Mouse (Mus musculus) heart, embryonic 13.5 days (tissue): ENCODE data around the gene Kcnj15. TPM values are rescaled to one million over a fixed set of nuclear protein-coding genes. Genes with fewer than 3 reads are reported as not detected.

Experiments
- ATAC-seq: fragments of 200-750 bp; cut with Nextera tagmentation; 2 replicates; pipeline ENCODE4 v1.8.0; 2017; ENCODE audit warnings: moderate TSS enrichment; ENCODE audit not compliant: insufficient number of reproducible peaks, low FRiP score, low TSS enrichment; ENCODE audit errors: extremely low read depth
- H3K27ac ChIP-seq: fragments of 300-500 bp; sonication (generic); replicated peaks from 2 replicates; pipeline ENCODE4 v1.5.1; 2015; ENCODE audit warnings: moderate library complexity, mild to moderate bottlenecking, inconsistent platforms
- H3K27me3 ChIP-seq: fragments of 300-500 bp; sonication (generic); replicated peaks from 2 replicates; pipeline ENCODE4 v1.6.1; 2015; ENCODE audit warnings: mild to moderate bottlenecking, inconsistent platforms
- H3K36me3 ChIP-seq: fragments of 300-500 bp; sonication (generic); 2 replicates; pipeline ENCODE4 v1.6.1; 2015; ENCODE audit warnings: mild to moderate bottlenecking, inconsistent platforms
- H3K4me1 ChIP-seq: fragments of 300-500 bp; sonication (generic); 2 replicates; pipeline ENCODE4 v1.6.1; 2015; ENCODE audit warnings: inconsistent platforms
- H3K4me2 ChIP-seq: fragments of 300-500 bp; sonication (generic); 2 replicates; pipeline ENCODE4 v1.6.1; 2015; ENCODE audit warnings: inconsistent platforms, mild to moderate bottlenecking, moderate library complexity
- H3K4me3 ChIP-seq: fragments of 300-500 bp; sonication (generic); 2 replicates; pipeline ENCODE4 v1.5.1; 2015; ENCODE audit warnings: moderate library complexity, mild to moderate bottlenecking, inconsistent platforms
- H3K9ac ChIP-seq: fragments of 300-500 bp; sonication (generic); 2 replicates; pipeline ENCODE4 v1.6.1; 2015; ENCODE audit warnings: inconsistent platforms, mild to moderate bottlenecking, moderate library complexity
- H3K9me3 ChIP-seq: fragments of 300-500 bp; sonication (generic); 2 replicates; pipeline ENCODE4 v1.6.1; 2016; ENCODE audit warnings: inconsistent platforms
- WGBS: fragments of 180-500 bp; shearing (Covaris S2); methylation state at CpG from one replicate; pipeline ENCODE4 v1.1.7; 2015; ENCODE audit warnings: mixed read lengths; 5-methylcytosine and 5-hydroxymethylcytosine counted together
- polyA plus RNA-seq: library from polyadenylated mRNA; unstranded; fragments of >200 nt; fragmentation: Nextera tagmentation; extraction: Ambion mirVana; gene quantifications from 2 replicates; pipeline ENCODE4 v1.2.1, GENCODE M21; 2015

Gene Kcnj15
- polyA plus RNA-seq, 1 experiment from 2014 or later: 0.80 TPM

DNA sequence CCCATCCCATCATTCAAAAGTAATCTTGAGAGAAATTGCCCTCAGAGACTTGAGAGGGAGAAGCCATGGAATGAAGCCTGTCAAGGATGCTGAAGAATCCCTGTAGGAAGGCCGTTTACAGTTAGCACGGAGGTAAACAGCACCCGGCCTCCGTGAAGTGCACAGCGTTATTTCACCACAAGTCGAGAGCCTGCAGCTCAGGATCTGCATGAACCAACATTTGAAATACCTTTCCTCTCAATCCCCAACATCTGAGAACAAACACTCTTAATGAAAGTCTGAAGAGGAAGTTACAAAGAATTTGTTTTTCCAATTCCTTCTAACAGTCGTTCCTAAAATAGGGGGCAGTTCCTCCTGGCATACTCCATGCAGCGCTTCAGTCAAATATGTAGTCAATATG is 33.9 kb upstream of the Kcnj15 start:
- WGBS: 79% methylated on average over 8 of the region's 8 CpGs
- ATAC-seq: no peak
- Histone ChIP-seq H3K36me3 (no peaks in the 10 kb centered on the region), H3K4me1 (no peaks in the 10 kb centered on the region), H3K27me3 (no peaks in the 10 kb centered on the region), H3K9me3 (no peaks in the 10 kb centered on the region), H3K4me2 (no peak overlapping the region), H3K9ac (no peak overlapping the region), H3K27ac (no peak overlapping the region), H3K4me3 (no peak overlapping the region)

DNA sequence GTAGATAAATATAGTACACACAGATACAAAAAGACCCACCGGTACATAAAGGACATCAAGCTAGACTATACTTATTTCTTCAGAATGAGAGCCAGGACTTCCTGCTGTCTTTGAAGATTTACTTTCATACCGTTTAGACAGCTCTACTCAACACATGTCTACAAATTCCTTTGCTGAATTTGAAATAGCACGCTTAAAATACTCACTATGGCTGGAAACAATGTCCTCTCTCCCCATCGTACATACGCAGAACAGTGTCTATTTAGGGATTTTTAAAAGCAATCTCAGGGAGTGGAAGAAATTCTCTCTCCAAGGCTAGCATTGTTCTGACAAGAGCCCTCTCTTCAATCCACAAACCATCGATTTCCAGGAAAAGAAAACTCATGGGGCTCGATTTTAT is 32.1 kb upstream of the Kcnj15 start:
- H3K4me1 ChIP-seq: no peaks in the 10 kb centered on the region
- no peak for ATAC-seq
- no peaks in the 10 kb centered on the region for H3K9me3 ChIP-seq
- H3K27ac ChIP-seq: no peak overlapping the region
- WGBS: 57% methylated on average over 7 of the region's 7 CpGs
- no peak overlapping the region for H3K4me3 ChIP-seq
- H3K27me3 ChIP-seq: no peaks in the 10 kb centered on the region
- H3K36me3 ChIP-seq: no peaks in the 10 kb centered on the region
- no peak overlapping the region for H3K4me2 ChIP-seq
- H3K9ac ChIP-seq: no peak overlapping the region

DNA sequence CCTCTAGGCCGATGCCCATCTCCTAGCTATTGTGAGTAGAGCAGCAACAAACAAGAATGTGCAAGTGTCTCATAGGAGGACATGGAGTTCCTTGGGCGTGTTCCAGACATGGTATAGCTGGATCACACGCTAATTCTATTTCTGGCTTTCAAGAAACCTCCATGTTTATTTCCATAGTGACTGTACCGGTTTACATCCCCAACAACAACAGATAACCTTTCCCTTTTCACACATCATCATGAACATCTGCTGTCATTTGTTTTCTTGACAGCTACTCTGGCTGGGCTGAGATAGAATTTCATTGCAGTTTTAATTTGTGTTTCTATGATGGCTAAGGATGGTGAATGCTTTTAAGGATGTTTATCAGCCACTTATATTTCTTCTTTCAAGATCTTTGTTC is 25.6 kb upstream of the Kcnj15 start:
- no peak for ATAC-seq
- H3K27ac ChIP-seq: no peak overlapping the region
- no peak overlapping the region for H3K4me2 ChIP-seq
- H3K9ac ChIP-seq: no peak overlapping the region
- no peaks in the 10 kb centered on the region for H3K27me3 ChIP-seq
- H3K36me3 ChIP-seq: no peaks in the 10 kb centered on the region
- no peak overlapping the region for H3K4me3 ChIP-seq
- no peaks in the 10 kb centered on the region for H3K9me3 ChIP-seq
- H3K4me1 ChIP-seq: no peaks in the 10 kb centered on the region
- 55% methylated on average over 4 of the region's 4 CpGs for WGBS

DNA sequence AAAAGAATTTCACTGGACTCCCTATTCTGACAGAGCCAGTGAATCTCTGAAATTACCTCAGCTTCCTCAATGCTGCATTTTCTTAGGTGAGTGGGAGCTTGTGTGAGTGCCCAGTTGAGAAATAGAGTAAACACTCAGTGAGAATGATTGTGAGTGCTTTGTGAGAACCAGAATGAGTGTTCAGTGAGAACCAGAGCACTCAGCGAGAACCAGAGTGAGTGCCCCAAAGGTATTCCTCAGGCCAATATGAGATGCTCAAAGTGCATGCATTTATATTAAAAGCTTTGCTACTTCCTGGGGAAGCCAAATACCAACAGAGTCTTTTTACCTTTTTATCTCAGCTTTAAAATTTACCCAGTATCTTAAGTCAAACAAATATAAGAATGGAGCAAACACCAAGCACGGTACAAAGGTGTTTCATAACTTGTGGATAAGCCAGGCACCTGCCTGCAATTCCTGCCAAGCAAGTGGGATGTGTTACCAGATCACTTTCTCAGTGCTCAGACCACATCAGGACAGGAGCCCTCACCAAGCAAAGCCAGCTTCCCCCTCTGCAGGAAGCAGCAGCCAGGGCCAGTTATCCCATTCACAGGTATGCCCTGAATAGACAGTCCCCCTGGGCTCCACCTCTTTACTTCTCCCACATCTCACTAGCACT is 22.3 kb upstream of the Kcnj15 start:
- WGBS: 68% methylated on average over 2 of the region's 2 CpGs
- Histone ChIP-seq H3K4me2 (no peak overlapping the region), H3K27me3 (no peaks in the 10 kb centered on the region), H3K9ac (no peak overlapping the region), H3K4me3 (no peak overlapping the region), H3K36me3 (no peaks in the 10 kb centered on the region), H3K27ac (no peak overlapping the region), H3K9me3 (no peaks in the 10 kb centered on the region), H3K4me1 (peaks cover 14% of the 10 kb centered on the region)
- ATAC-seq: no peak

DNA sequence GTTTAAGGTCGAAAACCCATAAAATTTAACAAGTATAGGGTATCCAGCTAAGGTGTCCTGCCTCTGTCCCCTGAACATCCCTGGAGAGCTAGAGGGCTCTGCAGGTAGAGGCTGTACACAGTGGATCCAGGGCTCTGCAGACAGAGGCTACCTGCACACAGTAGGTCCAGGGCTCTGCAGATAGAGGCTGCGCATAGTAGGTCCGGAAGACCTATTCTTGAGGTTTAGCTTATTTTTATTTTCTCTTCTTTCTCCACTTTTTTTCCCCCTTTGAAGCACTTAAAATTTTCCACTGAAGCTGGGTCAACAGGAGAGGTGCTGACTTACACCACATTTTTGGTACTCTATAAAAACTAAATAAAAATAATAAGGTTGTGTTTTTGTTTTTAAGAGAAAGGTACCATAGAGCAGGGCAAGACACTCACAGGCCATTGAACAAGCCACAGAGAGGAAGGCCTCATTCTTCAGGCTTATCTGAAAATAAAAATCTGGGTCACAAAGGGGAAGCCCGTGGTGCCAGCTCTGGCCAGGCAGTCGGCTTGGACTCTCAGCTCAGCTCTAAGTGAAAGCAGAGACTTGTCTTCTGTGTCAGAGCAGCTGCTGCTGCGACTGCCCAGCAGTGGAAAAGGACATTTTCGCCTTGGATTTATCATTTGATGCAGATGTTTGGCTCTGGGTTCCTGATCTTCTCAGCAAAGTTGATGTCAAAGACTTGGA is 18.0 kb upstream of the Kcnj15 start:
- Histone ChIP-seq H3K4me3 (no peak overlapping the region), H3K27ac (peak overlapping the region; percentile 84), H3K9me3 (no peaks in the 10 kb centered on the region), H3K4me1 (peaks cover 40% of the 10 kb centered on the region), H3K36me3 (no peaks in the 10 kb centered on the region), H3K27me3 (no peaks in the 10 kb centered on the region), H3K9ac (no peak overlapping the region), H3K4me2 (peak overlapping the region; percentile 38; the same call in 1 of the 2 replicates)
- 58% methylated on average over 7 of the region's 7 CpGs for WGBS
- no peak for ATAC-seq

DNA sequence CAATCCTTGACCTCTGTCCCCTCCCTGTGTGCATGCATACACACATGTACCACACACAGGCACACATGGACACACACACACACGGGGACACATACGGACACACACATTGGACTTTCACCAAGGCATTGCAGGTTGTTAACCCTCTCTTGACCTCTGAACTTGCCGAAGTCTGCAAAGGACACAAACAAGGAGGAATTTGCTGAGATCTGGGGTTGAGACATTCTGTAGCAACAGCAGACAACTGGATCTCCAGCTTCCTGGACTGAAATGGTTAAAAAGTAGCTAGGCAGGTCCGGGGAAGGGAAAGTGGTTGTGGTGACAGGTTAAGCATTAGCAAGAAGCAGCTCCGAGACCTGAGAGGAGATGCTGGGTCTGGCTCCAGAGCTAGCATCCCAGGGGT is 16.7 kb upstream of the Kcnj15 start:
- no peaks in the 10 kb centered on the region for H3K9me3 ChIP-seq
- H3K27ac ChIP-seq: no peak overlapping the region
- no peaks in the 10 kb centered on the region for H3K36me3 ChIP-seq
- ATAC-seq: no peak
- no peak overlapping the region for H3K9ac ChIP-seq
- H3K4me2 ChIP-seq: no peak overlapping the region
- H3K27me3 ChIP-seq: no peaks in the 10 kb centered on the region
- 52% methylated on average over 5 of the region's 5 CpGs for WGBS
- H3K4me1 ChIP-seq: peaks cover 53% of the 10 kb centered on the region
- no peak overlapping the region for H3K4me3 ChIP-seq

DNA sequence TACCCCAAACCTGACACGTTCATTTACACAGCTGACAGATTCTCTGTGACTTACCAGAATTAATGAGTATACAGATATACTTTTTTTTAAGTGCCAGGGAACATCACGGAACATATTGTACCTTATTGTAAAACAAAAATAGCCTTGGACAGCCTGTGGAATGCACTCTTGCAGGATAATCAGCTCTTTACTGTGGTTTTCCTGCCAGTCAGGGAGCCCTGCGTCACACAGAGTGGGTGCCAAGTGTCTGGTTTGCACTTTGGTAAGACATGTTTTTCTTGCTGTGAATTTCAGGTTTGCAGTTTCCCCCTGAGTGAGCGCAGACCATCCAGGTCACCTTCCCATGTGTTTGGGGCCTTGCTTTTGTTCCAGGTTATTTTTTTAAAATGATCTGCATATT is 15.8 kb upstream of the Kcnj15 start:
- Histone ChIP-seq H3K4me3 (no peak overlapping the region), H3K27me3 (no peaks in the 10 kb centered on the region)

DNA sequence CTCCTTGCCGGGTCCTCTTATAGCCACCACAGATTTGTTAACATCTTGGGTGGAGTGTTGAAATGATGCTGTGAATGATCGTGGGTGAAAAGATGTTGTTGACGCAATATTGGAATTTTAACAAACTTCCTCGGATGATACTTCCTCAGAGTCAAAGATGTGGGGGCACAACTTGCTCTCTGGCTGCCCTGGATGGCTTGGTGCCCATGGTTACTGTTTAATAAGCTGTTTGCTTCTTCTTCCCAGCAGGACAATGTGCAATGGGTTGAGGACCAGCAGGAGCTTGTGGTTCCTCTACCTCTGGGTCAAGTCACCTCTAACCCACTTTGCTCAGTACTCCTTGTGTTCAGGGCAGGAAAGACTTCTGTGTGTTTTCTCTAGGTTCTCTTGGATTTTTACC is 15.2 kb upstream of the Kcnj15 start:
- Histone ChIP-seq H3K27ac (peak overlapping the region; percentile 65), H3K27me3 (no peaks in the 10 kb centered on the region), H3K36me3 (no peaks in the 10 kb centered on the region), H3K4me3 (no peak overlapping the region), H3K9me3 (no peaks in the 10 kb centered on the region), H3K4me2 (no peak overlapping the region), H3K9ac (no peak overlapping the region), H3K4me1 (peaks cover 58% of the 10 kb centered on the region)
- WGBS: 64% methylated on average over 4 of the region's 4 CpGs
- no peak for ATAC-seq

More for the DNA sequence above, 15.8 kb upstream of the Kcnj15 start:
- Histone ChIP-seq H3K27ac (peak overlapping the region; percentile 65), H3K4me2 (no peak overlapping the region), H3K4me1 (peaks cover 58% of the 10 kb centered on the region), H3K36me3 (no peaks in the 10 kb centered on the region), H3K9ac (no peak overlapping the region), H3K9me3 (no peaks in the 10 kb centered on the region)
- WGBS: 44% methylated on average over 4 of the region's 4 CpGs
- no peak for ATAC-seq

DNA sequence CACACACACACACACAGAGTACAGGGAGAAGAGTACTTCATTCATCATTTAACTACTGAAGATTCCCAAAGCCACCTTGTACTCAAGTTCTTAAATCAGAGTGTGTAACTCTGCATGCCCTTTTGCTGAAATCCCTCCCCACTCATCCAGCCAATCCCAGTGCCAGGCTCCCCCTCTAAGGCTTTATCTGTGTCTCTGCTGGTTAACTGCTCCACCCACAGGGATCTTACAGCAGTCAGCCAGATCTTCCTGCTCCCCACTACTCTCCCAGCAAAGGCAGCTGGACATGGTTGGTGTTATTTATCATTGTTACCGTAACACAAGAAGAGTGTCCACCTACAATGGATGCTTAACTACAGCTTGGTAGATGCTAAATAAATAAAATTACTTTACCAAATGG is 14.0 kb upstream of the Kcnj15 start:
- ATAC-seq: no peak
- H3K9ac ChIP-seq: no peak overlapping the region
- H3K27me3 ChIP-seq: no peaks in the 10 kb centered on the region
- H3K4me2 ChIP-seq: no peak overlapping the region
- H3K9me3 ChIP-seq: no peaks in the 10 kb centered on the region
- no peak overlapping the region for H3K4me3 ChIP-seq
- peaks cover 53% of the 10 kb centered on the region for H3K4me1 ChIP-seq
- H3K36me3 ChIP-seq: no peaks in the 10 kb centered on the region
- no peak overlapping the region for H3K27ac ChIP-seq
- WGBS: 70% methylated on average over 1 of the region's 1 CpGs

DNA sequence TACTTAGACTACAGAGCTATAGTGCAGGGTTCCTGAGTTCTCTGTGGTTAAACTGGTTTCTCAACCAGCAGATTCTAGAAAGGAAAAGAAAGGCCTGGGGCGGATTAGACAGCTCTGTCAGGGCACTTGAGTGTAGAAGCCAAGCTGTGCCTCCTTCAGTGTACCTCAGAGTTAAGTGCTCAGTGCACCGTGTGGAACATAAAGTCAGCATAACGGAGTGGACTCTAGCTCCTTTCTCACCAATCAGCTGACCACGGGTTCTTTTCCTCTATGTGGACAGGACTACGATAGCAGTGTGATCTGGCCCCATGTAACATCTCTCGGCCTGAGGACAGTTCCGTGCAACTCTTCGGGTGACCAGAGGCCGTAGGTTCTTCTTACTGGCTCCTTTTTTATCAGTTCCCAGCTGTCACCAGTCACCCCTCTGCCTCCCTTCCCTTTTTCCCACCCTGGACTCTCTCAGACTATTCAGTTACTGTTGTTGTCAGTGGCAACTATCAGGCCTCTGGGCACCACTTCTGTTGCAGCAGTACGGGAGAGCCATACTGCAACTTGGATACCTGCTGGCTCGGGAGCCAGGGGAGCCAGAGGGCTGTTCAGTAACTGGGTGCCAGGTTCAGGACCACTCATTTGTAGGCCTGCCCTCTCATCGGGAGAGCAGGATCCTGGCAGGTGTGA is 12.6 kb upstream of the Kcnj15 start:
- no peaks in the 10 kb centered on the region for H3K27me3 ChIP-seq
- 0 out of 2 replicates have a peak overlapping the region, but pooled peaks have one; percentile 24 for H3K4me2 ChIP-seq
- H3K4me3 ChIP-seq: no peak overlapping the region
- 0 out of 2 replicates have a peak overlapping the region, but pooled peaks have one; percentile 0 for H3K9ac ChIP-seq
- H3K4me1 ChIP-seq: peaks cover 46% of the 10 kb centered on the region
- no peaks in the 10 kb centered on the region for H3K36me3 ChIP-seq
- ATAC-seq: no peak
- no peaks in the 10 kb centered on the region for H3K9me3 ChIP-seq
- H3K27ac ChIP-seq: peak overlapping the region; percentile 48; the same call in 1 of the 2 replicates
- 23% methylated on average over 12 of the region's 12 CpGs for whole genome bisulfite sequencing

DNA sequence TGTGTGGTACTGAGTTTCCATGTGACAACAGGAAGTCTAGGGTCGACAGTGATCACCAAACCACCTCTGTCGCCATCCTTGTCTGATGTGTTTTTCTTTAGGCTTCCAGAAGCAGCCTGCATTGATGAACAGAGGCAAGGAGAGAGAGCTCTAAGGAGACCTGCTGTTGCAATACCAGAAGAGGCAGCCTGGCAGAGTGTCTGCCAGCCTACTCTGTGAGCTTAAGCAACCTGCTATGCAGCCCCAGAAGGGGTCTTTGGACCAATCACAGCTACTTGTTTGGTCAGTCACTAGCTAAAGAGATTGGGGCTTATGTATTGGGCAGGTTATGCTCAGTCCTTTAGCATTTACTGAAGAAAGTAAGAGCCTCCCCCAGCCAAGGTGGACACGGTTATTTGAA is 11.9 kb upstream of the Kcnj15 start:
- Histone ChIP-seq H3K4me1 (peaks cover 42% of the 10 kb centered on the region), H3K4me3 (no peak overlapping the region), H3K27ac (0 out of 2 replicates have a peak overlapping the region, but pooled peaks have one; percentile 48), H3K4me2 (no peak overlapping the region), H3K9ac (no peak overlapping the region), H3K27me3 (no peaks in the 10 kb centered on the region), H3K9me3 (no peaks in the 10 kb centered on the region), H3K36me3 (no peaks in the 10 kb centered on the region)
- ATAC-seq: no peak
- 64% methylated on average over 3 of the region's 3 CpGs for WGBS
